Mouse (Mus musculus) frontal cortex, adult (tissue): ENCODE measurements around the gene Gm45753.
"Not testable (repeated sequence)": the region's sequence is repeated elsewhere in the genome, so short reads cannot be mapped to it uniquely, and the experiment has no call there.

Source experiments
- ATAC-seq: cut with Nextera tagmentation; 2 replicates; pipeline ENCODE4 v1.9.2; 2017; ENCODE audit warnings: mild to moderate bottlenecking, moderate library complexity, mixed read lengths; ENCODE audit not compliant: low TSS enrichment

The Gm45753 gene

GRCm38 (mm10) chr8:45308366-45308765, at the start of gene Gm45753:
Gene Gm45753 (minus strand): TSS chr8:45308466.
- ATAC-seq, result no peak

GRCm38 (mm10) chr8:45355809-45356208, 47.5 kb upstream of the Gm45753 start:
- no peak for ATAC-seq

- peak; percentile 95 for ATAC-seq
Observed at GRCm38 (mm10) chr8:45345031-45345430, 36.8 kb upstream of the Gm45753 start.

GRCm38 (mm10) chr8:45344298-45344697, 36.0 kb upstream of the Gm45753 start:
- ATAC-seq, result no peak

- ATAC-seq, result no peak
Observed at GRCm38 (mm10) chr8:45341630-45342628, 33.7 kb upstream of the Gm45753 start.

- ATAC-seq, result peak; percentile 60
Observed at GRCm38 (mm10) chr8:45333493-45333892, 25.2 kb upstream of the Gm45753 start.

GRCm38 (mm10) chr8:45332685-45333409, 24.6 kb upstream of the Gm45753 start, which contains the start of gene Cyp4v3:
Gene Cyp4v3 (minus strand): TSS chr8:45333216.
- peak; percentile 93 for ATAC-seq

GRCm38 (mm10) chr8:45330856-45331255, 22.6 kb upstream of the Gm45753 start:
- ATAC-seq, result no peak

- ATAC-seq, result no peak
Observed at GRCm38 (mm10) chr8:45329206-45329980, 21.1 kb upstream of the Gm45753 start.

- not testable (repeated sequence) for ATAC-seq
Observed at GRCm38 (mm10) chr8:45327076-45327475, 18.8 kb upstream of the Gm45753 start.

GRCm38 (mm10) chr8:45324151-45324550, 15.9 kb upstream of the Gm45753 start:
- ATAC-seq, result no peak

- no peak for ATAC-seq
Observed at GRCm38 (mm10) chr8:45321365-45321764, 13.1 kb upstream of the Gm45753 start.

GRCm38 (mm10) chr8:45320930-45321329, 12.7 kb upstream of the Gm45753 start:
- ATAC-seq, result no peak

- no peak for ATAC-seq
Observed at GRCm38 (mm10) chr8:45310967-45311366, 2.7 kb upstream of the Gm45753 start.

GRCm38 (mm10) chr8:45305479-45305878, 2.8 kb downstream of the Gm45753 start:
- ATAC-seq, result no peak

- no peak for ATAC-seq
Observed at GRCm38 (mm10) chr8:45304354-45304753, 3.9 kb downstream of the Gm45753 start.

GRCm38 (mm10) chr8:45302390-45302789, 5.9 kb downstream of the Gm45753 start:
- 0 out of 2 replicates have a peak, but pooled peaks have one; percentile 38 for ATAC-seq

GRCm38 (mm10) chr8:45295276-45295675, 13.0 kb downstream of the Gm45753 start:
- ATAC-seq, result no peak

GRCm38 (mm10) chr8:45294687-45295086, 13.6 kb downstream of the Gm45753 start, which contains the start of gene Klkb1:
Gene Klkb1 (minus strand): TSS chr8:45294859.
- no peak for ATAC-seq

- ATAC-seq, result no peak
Observed at GRCm38 (mm10) chr8:45291790-45292189, 16.5 kb downstream of the Gm45753 start.

- ATAC-seq, result no peak
Observed at GRCm38 (mm10) chr8:45281630-45282029, 26.6 kb downstream of the Gm45753 start.

GRCm38 (mm10) chr8:45277453-45277852, 30.8 kb downstream of the Gm45753 start:
- no peak for ATAC-seq
